Mouse (Mus musculus) embryo, embryonic 11 days (tissue): ENCODE data around the gene Dnajc21.
"Not testable (repeated sequence)": the region's sequence is repeated elsewhere in the genome, so short reads cannot be mapped to it uniquely, and the experiment has no call there.

ENCODE experiments used
- DNase-seq: peaks from one replicate; pipeline ENCODE4 v3.0.0-alpha.2; 2015

Dnajc21 gene

GRCm38 (mm10) chr15:10470151-10470831 lies at the start of gene Dnajc21:
Dnajc21 (minus strand) TSS chr15:10470516.
- peak; percentile 92 for DNase-seq

- DNase-seq, result no peak
Measured at GRCm38 (mm10) chr15:10515166-10515565, 44.9 kb upstream of the Dnajc21 start.

- peak; percentile 54 for DNase-seq
Measured at GRCm38 (mm10) chr15:10506099-10506498, 35.8 kb upstream of the Dnajc21 start.

GRCm38 (mm10) chr15:10500838-10501719 lies 30.8 kb upstream of the Dnajc21 start:
- DNase-seq, result peak; percentile 79

- DNase-seq, result no peak
Measured at GRCm38 (mm10) chr15:10500035-10500434, 29.7 kb upstream of the Dnajc21 start.

GRCm38 (mm10) chr15:10499593-10499992 lies 29.3 kb upstream of the Dnajc21 start:
- DNase-seq, result no peak

GRCm38 (mm10) chr15:10496696-10497095 lies 26.4 kb upstream of the Dnajc21 start:
- DNase-seq, result not testable (repeated sequence)

- no peak for DNase-seq
Measured at GRCm38 (mm10) chr15:10495944-10496343, 25.6 kb upstream of the Dnajc21 start.

GRCm38 (mm10) chr15:10490101-10490500 lies 19.8 kb upstream of the Dnajc21 start:
- DNase-seq, result no peak

GRCm38 (mm10) chr15:10487246-10487645 lies 16.9 kb upstream of the Dnajc21 start:
- DNase-seq, result peak; percentile 11

GRCm38 (mm10) chr15:10486365-10486839 lies 16.1 kb upstream of the Dnajc21 start:
- no peak for DNase-seq

GRCm38 (mm10) chr15:10485484-10486364 lies 15.4 kb upstream of the Dnajc21 start, which contains the start of the genes Brix1 and Rad1:
Brix1 (minus strand) TSS chr15:10485947.
Rad1 (plus strand) TSS chr15:10486018.
- DNase-seq, result peak; percentile 97

GRCm38 (mm10) chr15:10470941-10471340 lies 625 bp upstream of the Dnajc21 start:
- DNase-seq, result no peak

GRCm38 (mm10) chr15:10469641-10470150 lies 620 bp downstream of the Dnajc21 start:
- peak; percentile 56 for DNase-seq

- no peak for DNase-seq
Measured at GRCm38 (mm10) chr15:10468761-10469160, 1.6 kb downstream of the Dnajc21 start.

- DNase-seq, result no peak
Measured at GRCm38 (mm10) chr15:10464678-10465077, 5.6 kb downstream of the Dnajc21 start.

- no peak for DNase-seq
Measured at GRCm38 (mm10) chr15:10463555-10463954, 6.8 kb downstream of the Dnajc21 start.

- no peak for DNase-seq
Measured at GRCm38 (mm10) chr15:10460986-10461385, 9.3 kb downstream of the Dnajc21 start.

- DNase-seq, result no peak
Measured at GRCm38 (mm10) chr15:10447102-10447501, 23.2 kb downstream of the Dnajc21 start.

- DNase-seq, result no peak
Measured at GRCm38 (mm10) chr15:10442275-10442674, 28.0 kb downstream of the Dnajc21 start.

GRCm38 (mm10) chr15:10441493-10441892 lies 28.8 kb downstream of the Dnajc21 start:
- DNase-seq, result no peak

- DNase-seq, result no peak
Measured at GRCm38 (mm10) chr15:10439963-10440362, 30.4 kb downstream of the Dnajc21 start.
